Mouse (Mus musculus): ENCODE measurements around the gene Zfp69.

Zfp69 gene

DNA sequence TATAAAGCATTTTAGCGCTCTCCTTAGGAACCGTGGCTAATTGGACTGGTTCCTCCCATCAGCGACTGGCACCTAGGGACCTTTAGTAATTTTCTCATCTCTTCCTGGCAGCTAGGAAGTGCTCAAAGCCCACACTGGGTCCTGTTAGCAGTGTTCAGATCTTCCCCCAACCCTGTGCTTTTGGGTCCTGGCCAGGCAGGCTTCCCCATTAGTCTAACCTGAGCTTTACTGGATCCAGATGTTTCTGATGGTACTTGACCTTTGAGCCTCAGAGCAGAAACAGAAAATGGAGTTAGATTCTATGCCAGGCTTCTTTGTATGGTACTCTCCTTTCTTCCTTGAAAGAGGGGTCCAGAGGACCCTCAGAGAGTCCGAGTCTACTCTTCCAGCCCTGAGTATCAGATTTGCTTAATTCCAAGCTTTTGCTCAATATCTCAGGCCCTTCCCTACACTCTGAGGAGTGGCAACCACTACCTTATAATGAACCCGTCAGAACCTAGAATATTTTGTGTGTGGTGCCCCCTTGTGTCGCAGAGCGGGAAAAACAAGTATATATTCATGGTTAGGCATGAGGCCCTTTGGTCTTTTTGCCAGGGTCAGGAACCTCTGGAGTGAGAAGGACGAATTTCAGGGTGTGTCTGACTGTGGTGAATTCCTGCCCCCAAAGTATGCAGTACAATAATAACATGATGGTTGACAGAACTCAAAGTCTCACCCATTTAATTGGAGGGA, 64.0 kb downstream of the Zfp69 start:
- in situ Hi-C loops (cut with MboI; ENCODE audit: low sequenced_read_pairs), result no loop called here

DNA sequence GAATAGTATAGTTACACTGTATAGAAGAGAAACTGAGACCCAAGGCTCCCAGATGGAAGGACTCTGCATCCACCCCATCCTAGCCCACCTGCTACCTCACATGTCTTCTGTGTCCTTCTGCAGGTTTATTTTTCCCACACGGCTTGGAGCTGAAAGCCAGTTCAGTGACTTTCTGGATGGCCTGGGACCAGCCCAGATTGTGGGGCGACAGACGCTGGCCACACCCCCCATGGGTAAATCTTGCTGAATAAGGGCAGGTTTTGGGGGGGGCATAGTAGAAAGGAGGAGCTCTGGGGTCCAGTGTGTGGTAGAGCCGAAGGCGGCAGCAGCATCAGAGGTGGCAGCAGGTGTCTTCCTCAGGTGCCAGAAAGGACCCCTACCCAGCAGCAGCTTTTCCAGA, 64.7 kb downstream of the Zfp69 start:
- in situ Hi-C loops (cut with MboI; ENCODE audit: low sequenced_read_pairs), result no loop called here

DNA sequence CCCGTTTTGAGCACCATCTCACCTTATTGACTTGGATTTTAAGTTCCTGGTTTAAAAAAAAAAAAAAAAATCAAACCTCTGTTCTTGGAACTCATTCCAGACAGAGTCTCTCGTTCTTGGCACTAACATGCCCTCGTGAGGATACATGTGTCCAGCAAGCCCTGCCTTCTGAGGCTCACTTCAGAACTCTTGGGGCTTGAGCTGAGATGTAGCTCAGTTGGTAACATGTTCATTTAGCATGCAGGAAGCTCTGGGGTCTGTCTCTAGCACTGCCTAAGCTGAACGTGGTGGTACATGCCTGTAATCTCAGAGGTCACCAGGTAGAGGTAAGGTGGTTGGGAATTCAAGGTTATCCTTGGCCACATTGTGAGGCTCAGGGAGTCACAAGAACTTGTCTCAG, 65.4 kb downstream of the Zfp69 start:
- in situ Hi-C loops (cut with MboI; ENCODE audit: low sequenced_read_pairs), result no loop called here

DNA sequence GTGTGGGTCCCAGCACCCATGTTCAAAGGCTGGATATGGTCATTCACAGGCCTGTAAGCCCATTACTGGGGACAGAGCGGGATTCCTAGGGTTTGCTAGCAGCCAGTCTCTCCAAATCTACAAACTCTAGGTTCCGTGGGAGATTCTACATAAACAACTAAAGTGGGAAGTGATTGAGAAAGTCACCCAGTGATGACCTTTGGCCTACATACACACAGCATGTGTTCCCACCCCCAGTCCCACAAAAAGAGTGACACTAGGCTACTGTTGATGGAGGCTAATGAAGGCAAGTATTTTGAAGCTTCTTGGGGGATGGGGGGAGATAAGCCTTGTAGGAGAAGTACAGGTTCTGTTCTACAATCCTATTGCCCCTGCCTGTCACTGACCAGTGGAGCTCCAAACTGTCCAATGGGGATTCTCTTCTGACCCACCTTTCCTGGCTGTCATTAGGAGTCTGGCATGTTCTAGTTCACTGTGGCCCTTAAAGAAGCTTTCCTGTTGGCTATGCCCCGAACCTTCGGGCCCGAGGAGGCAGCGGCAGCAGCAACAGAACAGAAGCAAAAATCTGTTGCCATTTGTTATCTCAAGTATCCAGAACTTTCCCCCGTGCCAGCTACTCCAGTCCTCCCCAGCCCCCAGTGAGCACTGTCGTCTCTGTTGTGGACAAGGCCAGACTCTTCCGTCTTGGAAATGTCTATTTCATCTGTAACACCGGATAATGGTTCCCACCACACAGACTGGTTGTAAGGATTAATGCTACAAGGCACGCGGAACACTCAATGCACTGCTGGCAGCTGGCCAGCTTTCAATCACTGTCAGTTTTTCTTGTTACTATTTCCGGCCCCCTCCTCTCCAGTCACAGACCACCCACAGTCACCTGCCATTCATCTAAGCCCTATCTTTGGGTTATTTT, 66.0 kb downstream of the Zfp69 start:
- in situ Hi-C loops (cut with MboI; ENCODE audit: low sequenced_read_pairs), result no loop called here

DNA sequence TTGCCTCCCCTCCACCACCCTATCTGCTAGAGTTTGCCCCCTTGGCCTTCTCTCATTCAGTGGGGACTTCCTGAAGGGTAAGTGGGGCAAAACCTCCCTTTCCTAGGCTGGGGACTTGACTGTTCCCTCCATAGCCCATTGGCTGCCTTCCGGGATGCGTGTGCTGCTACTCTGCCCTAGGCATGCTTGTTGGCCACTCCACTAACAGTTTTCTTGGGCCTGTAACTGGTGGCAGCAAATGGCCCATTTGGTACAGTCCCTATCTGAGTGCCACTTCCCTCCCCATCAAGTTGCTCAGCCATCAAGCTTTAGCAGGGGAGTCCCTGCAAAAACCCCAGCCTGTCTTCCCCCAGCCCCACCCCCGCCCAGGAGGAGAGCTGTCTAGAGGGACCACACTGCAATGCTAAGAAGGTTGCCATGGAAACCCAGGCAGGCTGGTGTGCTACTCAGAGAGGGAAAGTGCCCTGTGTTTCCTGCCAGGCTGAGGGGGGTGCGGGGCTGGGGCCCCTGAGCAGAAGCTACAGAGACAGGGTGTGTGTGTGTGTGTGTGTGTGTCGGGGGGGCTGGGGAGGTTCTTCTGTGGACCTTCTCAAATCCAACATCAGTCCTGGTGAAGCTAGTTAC, 69.4 kb downstream of the Zfp69 start:
- in situ Hi-C loops (cut with MboI; ENCODE audit: low sequenced_read_pairs), result no loop called here

DNA sequence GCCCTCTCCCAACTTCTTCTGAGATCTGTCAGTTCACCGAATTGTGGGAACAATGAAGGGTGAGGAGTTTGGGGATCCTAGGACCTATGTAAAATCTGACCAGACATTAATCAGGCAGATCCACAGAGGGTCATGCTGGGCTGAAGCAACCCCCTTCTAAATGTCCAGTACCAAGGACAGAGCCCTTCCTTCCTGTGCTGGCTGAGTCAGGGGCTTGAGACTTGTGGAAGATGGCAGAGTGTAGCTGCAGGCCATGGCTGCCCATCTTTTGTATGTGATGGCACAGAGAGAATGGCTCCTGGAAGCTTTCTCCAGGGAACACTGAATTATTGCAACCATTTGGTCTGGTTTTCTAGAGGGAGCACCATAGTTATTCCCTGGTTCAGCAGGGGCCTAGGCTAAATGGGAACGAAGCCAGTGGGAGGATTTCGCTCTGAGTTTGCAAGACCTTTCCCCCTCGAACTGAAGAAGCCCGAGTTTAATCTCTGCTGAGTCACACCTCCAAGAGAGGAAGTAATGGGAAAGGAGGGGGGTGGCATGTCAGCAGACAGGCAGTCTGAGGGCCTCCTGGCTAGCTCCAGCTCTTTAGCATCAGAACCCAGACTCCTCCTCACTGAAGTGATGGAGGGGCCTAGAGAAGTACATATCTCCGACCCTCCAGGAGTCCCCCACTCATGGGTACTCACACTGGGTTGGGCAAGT, 70.6 kb downstream of the Zfp69 start:
- in situ Hi-C loops (cut with MboI; ENCODE audit: low sequenced_read_pairs), result no loop called here
